ENCODE assay signal across 8 mouse cellular contexts in the genomic region with DNA sequence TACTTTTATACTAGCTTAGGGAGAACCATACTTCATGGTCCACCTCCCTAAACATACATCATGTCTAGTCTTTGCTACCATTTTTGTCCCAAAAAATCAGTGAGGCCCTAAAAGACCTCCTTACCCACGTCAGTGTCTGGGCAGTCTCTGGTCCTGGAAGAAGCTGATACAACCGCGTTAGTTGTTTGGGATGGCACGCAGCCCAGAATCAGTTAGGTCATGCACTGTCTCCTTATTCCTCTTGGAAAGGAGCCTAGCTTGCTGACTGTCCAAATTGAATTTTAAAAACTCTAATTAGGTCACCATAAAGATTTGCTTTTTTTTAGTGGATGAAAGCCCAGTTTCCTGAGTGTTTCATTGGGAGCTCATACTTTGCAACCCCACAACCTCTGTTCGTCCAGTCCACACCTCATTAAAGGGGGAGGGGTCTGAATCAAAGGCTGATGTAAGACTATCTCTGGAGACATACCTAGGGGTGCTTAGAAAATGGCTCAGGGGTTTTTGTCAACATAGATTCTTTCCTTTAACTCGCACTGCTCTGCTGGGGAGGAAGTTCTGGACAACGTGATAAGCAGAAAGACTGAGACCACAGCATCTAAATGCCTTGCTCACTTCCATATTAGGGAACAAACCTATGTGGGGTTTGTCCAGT.
DNase-seq lines count a peak whose midpoint lies in the region; ATAC-seq and TF ChIP-seq lines count a peak whose summit lies in the region.

No protein-coding gene starts in this region.

- no peaks in the 10 kb centered on the region for H3K9me3 ChIP-seq in forebrain, embryonic 14.5 days (replicated peaks; ENCODE audit: control insufficient read depth, low read length)
- H3K9me3 ChIP-seq in forebrain, embryonic 11.5 days (ENCODE audit: control insufficient read depth, low read length), result no peaks in the 10 kb centered on the region
- no peaks in the 10 kb centered on the region for H3K9me3 ChIP-seq in heart, embryonic 11.5 days (replicated peaks; ENCODE audit: control insufficient read depth, low read length)
- H3K9me3 ChIP-seq in stomach, postnatal 0 days (ENCODE audit: control insufficient read depth, low read length), result no peaks in the 10 kb centered on the region

- no peaks in the 10 kb centered on the region for H3K27me3 ChIP-seq in forebrain, embryonic 14.5 days (replicated peaks; ENCODE audit: control insufficient read depth, insufficient read depth, low read length)
- no peaks in the 10 kb centered on the region for H3K27me3 ChIP-seq in forebrain, embryonic 11.5 days (ENCODE audit: control insufficient read depth, insufficient read depth, low read length)
- H3K27me3 ChIP-seq in cerebellum, adult 2 months (ENCODE audit: control insufficient read depth, insufficient read depth, low read length), result no peaks in the 10 kb centered on the region
- no peaks in the 10 kb centered on the region for H3K27me3 ChIP-seq in heart, embryonic 11.5 days (ENCODE audit: control insufficient read depth, insufficient read depth, low read length)
- H3K27me3 ChIP-seq in stomach, postnatal 0 days (ENCODE audit: control insufficient read depth, insufficient read depth, low read length), result no peaks in the 10 kb centered on the region

- no peaks in the 10 kb centered on the region for H3K4me1 ChIP-seq in forebrain, embryonic 14.5 days (ENCODE audit: control insufficient read depth, insufficient read depth, low read length)
- no peaks in the 10 kb centered on the region for H3K4me1 ChIP-seq in forebrain, embryonic 11.5 days (replicated peaks; ENCODE audit: control insufficient read depth, insufficient read depth, low read length)
- H3K4me1 ChIP-seq in cerebellum, adult 2 months (ENCODE audit: control insufficient read depth, insufficient read depth, low read length), result peaks cover 19% of the 10 kb centered on the region; the same call in 1 of the 2 replicates
- no peaks in the 10 kb centered on the region for H3K4me1 ChIP-seq in heart, embryonic 11.5 days (ENCODE audit: control insufficient read depth, insufficient read depth, low read length)
- H3K4me1 ChIP-seq in stomach, postnatal 0 days (replicated peaks; ENCODE audit: control insufficient read depth, insufficient read depth), result no peaks in the 10 kb centered on the region

- peak; percentile 31 for DNase-seq in forebrain, embryonic 14.5 days (ENCODE audit: low spot score)
- DNase-seq in forebrain, embryonic 11.5 days (ENCODE audit: low spot score), result no peak
- peak; percentile 3 for DNase-seq in 3134 (ENCODE audit: extremely low read depth, insufficient read length, low spot score)
- peak; percentile 89 to 96 for DNase-seq in cerebellum, adult 2 months
- peak; percentile 12 for DNase-seq in liver
- peak; percentile 33 for DNase-seq in stomach, postnatal 0 days (ENCODE audit: low spot score)

- TF ChIP-seq CTCF in cerebellum, adult 2 months (IDR thresholded peaks at IDR 0.05; ENCODE audit: borderline replicate concordance, insufficient read depth, low read depth, low read length), result no peak
- no peak for TF ChIP-seq CTCF in stomach, postnatal 0 days (IDR thresholded peaks at IDR 0.05; ENCODE audit: low read depth)

- H3K4me2 ChIP-seq in forebrain, embryonic 14.5 days (ENCODE audit: low read length), result no peak overlapping the region
- no peak overlapping the region for H3K4me2 ChIP-seq in forebrain, embryonic 11.5 days (ENCODE audit: low read depth, low read length, severe bottlenecking)
- no peak overlapping the region for H3K4me2 ChIP-seq in heart, embryonic 11.5 days
- H3K4me2 ChIP-seq in stomach, postnatal 0 days (replicated peaks; ENCODE audit: low read depth), result no peak overlapping the region

- no peak overlapping the region for H3K27ac ChIP-seq in forebrain, embryonic 14.5 days (ENCODE audit: low read depth, low read length)
- no peak overlapping the region for H3K27ac ChIP-seq in forebrain, embryonic 11.5 days (ENCODE audit: low read depth, low read length)
- H3K27ac ChIP-seq in cerebellum, adult 2 months (ENCODE audit: insufficient read depth, low read length), result peak overlapping the region; percentile 46; the same call in 1 of the 2 replicates
- no peak overlapping the region for H3K27ac ChIP-seq in heart, embryonic 11.5 days (ENCODE audit: low read depth, low read length)
- H3K27ac ChIP-seq in stomach, postnatal 0 days (replicated peaks), result no peak overlapping the region

- no peak overlapping the region for H3K4me3 ChIP-seq in forebrain, embryonic 14.5 days (ENCODE audit: low read depth, low read length)
- H3K4me3 ChIP-seq in forebrain, embryonic 11.5 days (ENCODE audit: low read depth, low read length), result no peak overlapping the region
- no peak overlapping the region for H3K4me3 ChIP-seq in cerebellum, adult 2 months (replicated peaks; ENCODE audit: insufficient read depth, low read depth, low read length)
- H3K4me3 ChIP-seq in heart, embryonic 11.5 days (ENCODE audit: low read depth, low read length), result no peak overlapping the region
- no peak overlapping the region for H3K4me3 ChIP-seq in stomach, postnatal 0 days (ENCODE audit: low read depth, low read length)

- no peak overlapping the region for H3K9ac ChIP-seq in forebrain, embryonic 14.5 days (ENCODE audit: low read length)
- H3K9ac ChIP-seq in forebrain, embryonic 11.5 days (ENCODE audit: low read length), result no peak overlapping the region
- no peak overlapping the region for H3K9ac ChIP-seq in heart, embryonic 11.5 days (ENCODE audit: low read depth, low read length)
- H3K9ac ChIP-seq in stomach, postnatal 0 days (ENCODE audit: low read length), result no peak overlapping the region

- TF ChIP-seq EP300 in stomach, postnatal 0 days (optimal IDR thresholded peaks at IDR 0.05), result no peak

- H3K36me3 ChIP-seq in forebrain, embryonic 14.5 days (ENCODE audit: control insufficient read depth, insufficient read depth, low read length), result no peaks in the 10 kb centered on the region
- H3K36me3 ChIP-seq in forebrain, embryonic 11.5 days (ENCODE audit: control insufficient read depth, insufficient read depth, low read length), result no peaks in the 10 kb centered on the region
- H3K36me3 ChIP-seq in heart, embryonic 11.5 days (ENCODE audit: control insufficient read depth, insufficient read depth, low read length), result no peaks in the 10 kb centered on the region
- no peaks in the 10 kb centered on the region for H3K36me3 ChIP-seq in stomach, postnatal 0 days (ENCODE audit: control insufficient read depth, insufficient read depth, low read length)

- no peak for ATAC-seq in forebrain, embryonic 14.5 days
- no peak for ATAC-seq in forebrain, embryonic 11.5 days (replicated peaks; ENCODE audit: low FRiP score)
- ATAC-seq in heart, embryonic 11.5 days (replicated peaks; ENCODE audit: insufficient number of reproducible peaks, low FRiP score, low TSS enrichment), result peak; percentile 62
- no peak; the same call in 1 of the 2 replicates for ATAC-seq in stomach, postnatal 0 days (ENCODE audit: low FRiP score, low TSS enrichment)
- ATAC-seq in monocyte, adult 5-6 weeks (replicated peaks; ENCODE audit: insufficient number of reproducible peaks, low FRiP score, low TSS enrichment, poor library complexity, severe bottlenecking), result no peak

- WGBS in forebrain, embryonic 14.5 days, result 58% methylated on average over 7 of the region's 7 CpGs
- 84% methylated on average over 7 of the region's 7 CpGs for WGBS in forebrain, embryonic 11.5 days
- 3% methylated on average over 7 of the region's 7 CpGs for WGBS in cerebellum, adult 2 months
- 38% methylated on average over 7 of the region's 7 CpGs for WGBS in heart, embryonic 11.5 days (ENCODE audit: insufficient replicate concordance)
- 33% methylated on average over 7 of the region's 7 CpGs for WGBS in stomach, postnatal 0 days

- no peak for TF ChIP-seq POLR2A in cerebellum, adult 2 months (IDR thresholded peaks at IDR 0.05; ENCODE audit: borderline replicate concordance, insufficient read depth, low read length)
